Mouse (Mus musculus) liver, embryonic 15.5 days (tissue): Measurements from ENCODE around the gene Wdr75. TPM values are rescaled to one million over a fixed set of nuclear protein-coding genes. Genes with fewer than 3 reads are reported as not detected.

Experiments
- ATAC-seq: fragments of 200-750 bp; cut with Nextera tagmentation; 2 replicates; pipeline ENCODE4 v1.8.0; 2017; ENCODE audit warnings: moderate number of reproducible peaks, mild to moderate bottlenecking, moderate library complexity; ENCODE audit not compliant: insufficient read depth
- H3K27ac ChIP-seq: fragments of 300-500 bp; sonication (generic); replicated peaks from 2 replicates; pipeline ENCODE4 v1.5.1; 2015; ENCODE audit warnings: mild to moderate bottlenecking, inconsistent platforms
- H3K27me3 ChIP-seq: fragments of 300-500 bp; sonication (generic); 2 replicates; pipeline ENCODE4 v1.6.1; 2015; ENCODE audit warnings: mild to moderate bottlenecking, inconsistent platforms
- H3K36me3 ChIP-seq: fragments of 300-500 bp; sonication (generic); replicated peaks from 2 replicates; pipeline ENCODE4 v1.6.1; 2015; ENCODE audit warnings: moderate library complexity, mild to moderate bottlenecking, inconsistent platforms
- H3K4me1 ChIP-seq: fragments of 300-500 bp; sonication (generic); replicated peaks from 2 replicates; pipeline ENCODE4 v1.6.1; 2015; ENCODE audit warnings: inconsistent platforms
- H3K4me2 ChIP-seq: fragments of 300-500 bp; sonication (generic); 2 replicates; pipeline ENCODE4 v1.6.1; 2015; ENCODE audit warnings: moderate library complexity, mild to moderate bottlenecking, inconsistent platforms
- H3K4me3 ChIP-seq: fragments of 300-500 bp; sonication (generic); replicated peaks from 2 replicates; pipeline ENCODE4 v1.5.1; 2015; ENCODE audit warnings: mild to moderate bottlenecking, inconsistent platforms
- H3K9ac ChIP-seq: fragments of 300-500 bp; sonication (generic); 2 replicates; pipeline ENCODE4 v1.6.1; 2015; ENCODE audit warnings: moderate library complexity, mild to moderate bottlenecking, inconsistent platforms
- H3K9me3 ChIP-seq: fragments of 300-500 bp; sonication (generic); replicated peaks from 2 replicates; pipeline ENCODE4 v1.6.1; 2016; ENCODE audit warnings: inconsistent platforms
- WGBS: fragments of 180-500 bp; shearing (Covaris S2); methylation state at CpG from one replicate; pipeline ENCODE4 v1.1.7; 2015; ENCODE audit warnings: mixed read lengths; ENCODE audit not compliant: insufficient replicate concordance; 5-methylcytosine and 5-hydroxymethylcytosine counted together
- polyA plus RNA-seq: library from polyadenylated mRNA; unstranded; fragments of >200 nt; fragmentation: Nextera tagmentation; extraction: Ambion mirVana; gene quantifications from 2 replicates; pipeline ENCODE4 v1.2.1, GENCODE M21; 2015

Gene Wdr75
- polyA plus RNA-seq, 1 experiment from 2014 or later: 32.2 TPM

DNA sequence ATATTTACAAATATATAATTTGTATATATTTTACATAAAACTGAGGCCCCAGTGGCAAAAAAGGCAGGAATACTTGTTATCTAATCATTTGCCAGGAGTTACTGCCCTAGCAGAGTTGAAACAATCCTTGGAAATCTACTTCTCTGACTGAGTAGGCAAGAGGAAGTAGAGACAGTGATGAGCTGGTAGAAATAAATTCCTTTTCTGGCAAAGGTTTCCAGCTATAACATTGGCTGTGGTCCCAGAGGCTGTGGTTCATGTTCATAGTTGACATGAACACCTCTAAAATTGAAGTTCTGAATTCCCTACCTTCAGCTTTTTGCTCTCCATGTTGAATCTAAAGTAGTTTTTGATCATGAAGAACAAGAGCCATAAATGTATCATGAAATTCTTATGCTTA is 43.3 kb downstream of the Wdr75 start:
- Histone ChIP-seq H3K4me3 (no peak overlapping the region), H3K27me3 (no peaks in the 10 kb centered on the region), H3K9me3 (no peaks in the 10 kb centered on the region), H3K9ac (no peak overlapping the region), H3K4me2 (no peak overlapping the region), H3K36me3 (no peaks in the 10 kb centered on the region), H3K27ac (no peak overlapping the region), H3K4me1 (no peaks in the 10 kb centered on the region)
- ATAC-seq: no peak

DNA sequence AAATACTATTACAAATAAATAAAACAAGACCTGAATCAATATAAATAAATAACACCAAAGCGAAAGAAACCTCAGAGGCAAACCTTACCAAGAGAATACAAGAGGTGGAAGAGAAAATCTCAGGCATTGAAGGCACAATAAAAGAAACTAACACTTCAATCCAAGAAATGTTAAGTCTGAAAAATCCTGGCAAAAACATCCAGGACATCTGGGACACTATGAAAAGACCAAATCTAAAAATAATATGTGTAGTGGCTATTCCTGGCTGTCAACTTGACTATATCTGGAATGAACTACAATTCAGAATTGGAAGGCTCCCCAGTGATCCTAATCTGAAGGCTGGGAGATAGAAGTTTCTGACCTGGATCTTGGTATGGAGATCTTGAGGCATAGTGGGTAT is 50.5 kb downstream of the Wdr75 start:
- no peak for ATAC-seq
- 58% methylated on average over 1 of the region's 1 CpGs for WGBS
- H3K27me3 ChIP-seq: no peaks in the 10 kb centered on the region
- H3K27ac ChIP-seq: no peak overlapping the region
- no peak overlapping the region for H3K4me2 ChIP-seq
- H3K9me3 ChIP-seq: no peaks in the 10 kb centered on the region
- H3K4me1 ChIP-seq: no peaks in the 10 kb centered on the region
- H3K36me3 ChIP-seq: no peaks in the 10 kb centered on the region
- H3K4me3 ChIP-seq: no peak overlapping the region
- H3K9ac ChIP-seq: no peak overlapping the region

DNA sequence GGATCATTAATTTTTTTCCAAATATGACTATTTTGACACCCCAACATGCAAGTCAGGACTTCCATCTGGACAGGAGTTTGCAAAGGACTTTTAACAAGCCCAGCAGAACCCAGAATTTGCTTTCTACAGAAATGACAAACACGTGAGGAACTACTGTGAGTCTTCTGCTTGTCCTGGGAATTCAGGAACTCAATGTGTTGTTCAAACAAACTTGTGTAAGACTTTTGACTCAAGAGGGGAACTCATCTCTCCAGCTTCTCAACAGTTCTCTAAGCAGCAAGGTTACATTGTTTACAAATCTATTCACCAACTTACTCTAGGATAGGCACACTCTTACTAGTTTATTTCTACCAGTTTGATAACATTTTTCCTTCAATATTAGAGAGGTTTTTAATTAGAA is 63.1 kb downstream of the Wdr75 start:
- 44% methylated on average over 1 of the region's 1 CpGs for WGBS
- H3K27ac ChIP-seq: no peak overlapping the region
- no peak overlapping the region for H3K4me3 ChIP-seq
- H3K4me1 ChIP-seq: peaks cover 9% of the 10 kb centered on the region
- no peak overlapping the region for H3K4me2 ChIP-seq
- H3K36me3 ChIP-seq: no peaks in the 10 kb centered on the region
- no peak overlapping the region for H3K9ac ChIP-seq
- ATAC-seq: no peak
- no peaks in the 10 kb centered on the region for H3K27me3 ChIP-seq
- 0 out of 2 replicates have a peak, but pooled peaks cover 2% of the 10 kb centered on the region for H3K9me3 ChIP-seq

GRCm38 (mm10) chr1:45860349-45860748 is 65.4 kb downstream of the Wdr75 start:
- Histone ChIP-seq H3K4me3 (no peak overlapping the region), H3K9me3 (0 out of 2 replicates have a peak, but pooled peaks cover 3% of the 10 kb centered on the region), H3K27ac (peak overlapping the region; percentile 25), H3K9ac (no peak overlapping the region), H3K27me3 (no peaks in the 10 kb centered on the region), H3K36me3 (no peaks in the 10 kb centered on the region), H3K4me2 (no peak overlapping the region), H3K4me1 (peaks cover 11% of the 10 kb centered on the region)
- no peak for ATAC-seq
- WGBS: 39% methylated on average over 5 of the region's 5 CpGs

- Histone ChIP-seq H3K27ac (0 out of 2 replicates have a peak overlapping the region, but pooled peaks have one; percentile 29), H3K27me3 (no peaks in the 10 kb centered on the region), H3K36me3 (no peaks in the 10 kb centered on the region), H3K4me3 (no peak overlapping the region), H3K4me1 (peaks cover 12% of the 10 kb centered on the region), H3K4me2 (no peak overlapping the region), H3K9ac (no peak overlapping the region), H3K9me3 (0 out of 2 replicates have a peak, but pooled peaks cover 3% of the 10 kb centered on the region)
- no peak for ATAC-seq
Observed at GRCm38 (mm10) chr1:45861162-45861561, 66.2 kb downstream of the Wdr75 start.

DNA sequence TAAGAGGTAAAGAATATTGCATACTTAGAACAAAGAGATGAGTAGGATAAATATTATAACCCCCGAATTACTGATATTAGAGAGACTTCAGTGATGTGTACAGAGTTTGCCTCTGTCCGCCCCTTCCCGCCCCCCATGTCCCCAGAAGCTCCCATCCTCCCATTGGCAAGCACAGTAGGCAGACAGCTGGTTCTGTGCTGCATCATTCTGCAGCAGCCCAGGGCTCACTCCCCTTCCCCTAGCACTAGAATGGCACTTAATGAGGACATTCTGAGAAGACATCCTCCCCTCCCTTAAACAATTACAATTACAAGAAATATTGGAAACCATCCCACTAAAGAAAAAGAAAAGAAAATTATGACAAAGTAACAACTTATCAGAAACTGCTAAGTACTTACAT is 68.7 kb downstream of the Wdr75 start:
- Histone ChIP-seq H3K36me3 (no peaks in the 10 kb centered on the region), H3K4me3 (no peak overlapping the region), H3K4me2 (no peak overlapping the region), H3K9ac (no peak overlapping the region), H3K9me3 (0 out of 2 replicates have a peak, but pooled peaks cover 3% of the 10 kb centered on the region), H3K27me3 (no peaks in the 10 kb centered on the region), H3K27ac (no peak overlapping the region), H3K4me1 (peaks cover 12% of the 10 kb centered on the region)
- ATAC-seq: no peak
- 69% methylated on average over 3 of the region's 3 CpGs for WGBS

DNA sequence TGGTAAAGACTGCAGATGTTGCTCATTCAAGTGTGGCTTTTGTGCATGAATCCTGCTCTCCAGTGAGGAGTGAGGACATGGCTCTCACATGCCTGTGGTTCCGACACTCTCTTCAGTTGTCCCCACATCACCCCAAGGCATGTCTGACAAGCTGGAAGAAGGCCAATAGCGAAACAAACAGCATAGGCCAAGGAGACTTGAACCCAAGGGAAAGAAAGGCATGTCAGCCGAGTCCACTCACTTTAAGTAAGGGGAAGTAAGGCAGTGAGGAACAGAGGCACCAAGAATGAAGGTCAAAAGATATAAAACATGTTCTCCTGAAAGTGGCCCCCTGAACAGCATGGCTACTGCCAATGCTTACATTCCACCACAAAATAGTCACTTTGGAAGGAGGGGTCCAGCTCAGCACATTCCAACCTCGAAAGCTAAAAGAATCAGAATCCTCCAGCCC is 69.6 kb downstream of the Wdr75 start:
- no peak for ATAC-seq
- no peak overlapping the region for H3K4me2 ChIP-seq
- 53% methylated on average over 4 of the region's 4 CpGs for WGBS
- no peak overlapping the region for H3K4me3 ChIP-seq
- no peak overlapping the region for H3K27ac ChIP-seq
- H3K9me3 ChIP-seq: 0 out of 2 replicates have a peak, but pooled peaks cover 3% of the 10 kb centered on the region
- no peaks in the 10 kb centered on the region for H3K27me3 ChIP-seq
- no peaks in the 10 kb centered on the region for H3K36me3 ChIP-seq
- peaks cover 14% of the 10 kb centered on the region for H3K4me1 ChIP-seq
- no peak overlapping the region for H3K9ac ChIP-seq

DNA sequence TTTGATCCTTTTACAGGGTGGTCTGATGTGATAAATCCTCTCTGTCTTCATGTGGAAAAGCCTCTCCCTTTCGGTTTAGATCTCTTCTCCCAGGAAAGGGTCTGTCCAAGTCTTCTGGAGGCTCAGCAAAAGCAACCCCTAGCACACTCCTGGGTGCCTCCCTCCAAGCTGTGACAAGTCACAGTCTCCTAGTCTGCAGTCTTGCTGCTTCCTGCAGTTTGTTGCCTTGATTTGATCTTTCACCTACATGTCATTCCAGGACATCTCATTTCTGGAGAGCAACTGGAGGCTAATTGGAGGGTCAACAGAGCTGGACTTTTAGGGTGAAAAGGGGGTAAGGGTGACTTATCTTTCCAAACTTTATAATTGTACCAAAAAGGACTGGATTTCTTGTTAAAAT is 70.3 kb downstream of the Wdr75 start:
- peaks cover 7% of the 10 kb centered on the region; the same call in 1 of the 2 replicates for H3K4me1 ChIP-seq
- no peaks in the 10 kb centered on the region for H3K27me3 ChIP-seq
- no peak overlapping the region for H3K27ac ChIP-seq
- H3K9ac ChIP-seq: no peak overlapping the region
- peak; percentile 51; the same call in 1 of the 2 replicates for ATAC-seq
- no peak overlapping the region for H3K4me2 ChIP-seq
- H3K9me3 ChIP-seq: 0 out of 2 replicates have a peak, but pooled peaks cover 3% of the 10 kb centered on the region
- H3K36me3 ChIP-seq: no peaks in the 10 kb centered on the region
- no peak overlapping the region for H3K4me3 ChIP-seq
- 28% methylated on average over 1 of the region's 1 CpGs for WGBS

DNA sequence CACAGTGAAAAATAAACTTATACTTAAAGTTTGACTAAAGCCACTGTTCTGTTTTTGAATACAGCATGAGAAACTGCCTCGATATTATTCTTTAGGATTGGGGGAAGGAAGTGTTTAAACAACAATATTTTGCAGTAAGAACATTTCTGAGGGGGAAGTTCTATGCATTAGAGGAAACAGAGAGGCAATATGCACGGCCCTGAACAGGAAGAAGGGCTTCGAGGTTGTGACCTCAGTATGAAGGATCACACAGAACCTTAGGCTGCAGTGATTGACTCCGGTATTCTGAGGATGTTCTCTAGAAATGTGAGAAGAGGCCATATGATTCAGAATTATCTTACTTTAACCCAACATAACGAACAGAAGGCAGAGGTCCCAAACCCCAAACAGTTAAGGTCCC is 70.8 kb downstream of the Wdr75 start:
- Histone ChIP-seq H3K4me3 (no peak overlapping the region), H3K27ac (no peak overlapping the region), H3K27me3 (no peaks in the 10 kb centered on the region), H3K36me3 (no peaks in the 10 kb centered on the region), H3K4me2 (no peak overlapping the region), H3K9ac (no peak overlapping the region), H3K4me1 (0 out of 2 replicates have a peak, but pooled peaks cover 4% of the 10 kb centered on the region), H3K9me3 (0 out of 2 replicates have a peak, but pooled peaks cover 3% of the 10 kb centered on the region)
- 16% methylated on average over 5 of the region's 5 CpGs for WGBS
- ATAC-seq: peak; percentile 50; the same call in 1 of the 2 replicates

GRCm38 (mm10) chr1:45866288-45867018 is 71.5 kb downstream of the Wdr75 start:
- no peak for ATAC-seq
- no peak overlapping the region for H3K27ac ChIP-seq

DNA sequence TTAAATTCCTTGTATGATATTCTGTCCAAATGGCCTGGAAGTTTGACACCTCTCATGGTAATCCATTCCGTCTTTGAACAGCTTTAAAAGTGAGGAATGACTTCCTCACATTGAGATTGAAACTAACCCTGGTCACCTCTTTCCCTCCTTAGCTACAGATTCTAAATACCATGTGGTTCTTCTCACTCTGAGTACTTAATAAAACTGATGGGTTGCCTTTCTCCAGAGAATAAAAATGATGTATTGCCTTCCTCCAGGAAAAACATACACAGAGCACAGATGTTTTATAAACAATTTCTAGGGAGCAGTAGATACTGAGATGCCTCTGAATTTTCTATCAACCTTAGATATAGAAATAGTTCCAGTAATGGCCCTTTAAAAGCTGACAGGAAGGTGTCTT is 73.1 kb downstream of the Wdr75 start:
- no peak overlapping the region for H3K27ac ChIP-seq
- ATAC-seq: no peak

More at GRCm38 (mm10) chr1:45866288-45867018, 71.5 kb downstream of the Wdr75 start:
- Histone ChIP-seq H3K27me3 (no peaks in the 10 kb centered on the region), H3K4me1 (peaks cover 7% of the 10 kb centered on the region; the same call in 1 of the 2 replicates), H3K9me3 (0 out of 2 replicates have a peak, but pooled peaks cover 3% of the 10 kb centered on the region), H3K4me2 (no peak overlapping the region), H3K4me3 (no peak overlapping the region), H3K9ac (no peak overlapping the region), H3K36me3 (no peaks in the 10 kb centered on the region)
- 44% methylated on average over 3 of the region's 3 CpGs for WGBS

More for the DNA sequence above, 73.1 kb downstream of the Wdr75 start:
- WGBS: 67% methylated on average over 1 of the region's 1 CpGs
- Histone ChIP-seq H3K27me3 (no peaks in the 10 kb centered on the region), H3K9me3 (0 out of 2 replicates have a peak, but pooled peaks cover 1% of the 10 kb centered on the region), H3K36me3 (no peaks in the 10 kb centered on the region), H3K9ac (no peak overlapping the region), H3K4me1 (peaks cover 17% of the 10 kb centered on the region), H3K4me2 (no peak overlapping the region), H3K4me3 (no peak overlapping the region)
